Mouse (Mus musculus) midbrain, embryonic 13.5 days (tissue): ENCODE measurements at regions not wholly inside any gene's neighbourhood (a gene's known extent, or its start where the extent isn't known, plus 50 kb on each side); places are given as distances from the start of the nearest gene placed in this dataset.

ENCODE experiments used
- ATAC-seq: fragments of 200-750 bp; cut with Nextera tagmentation; 2 replicates; pipeline ENCODE4 v1.8.0; 2017; ENCODE audit warnings: mild to moderate bottlenecking, moderate TSS enrichment, moderate library complexity
- H3K27ac ChIP-seq: fragments of 300-500 bp; sonication (generic); 2 replicates; pipeline ENCODE4 v1.5.1; 2015; ENCODE audit warnings: inconsistent platforms, mild to moderate bottlenecking, moderate library complexity
- H3K27me3 ChIP-seq: fragments of 300-500 bp; sonication (generic); 2 replicates; pipeline ENCODE4 v1.6.1; 2015; ENCODE audit warnings: mild to moderate bottlenecking, inconsistent platforms
- H3K36me3 ChIP-seq: fragments of 300-500 bp; sonication (generic); 2 replicates; pipeline ENCODE4 v1.6.1; 2015; ENCODE audit warnings: mild to moderate bottlenecking, inconsistent platforms
- H3K4me1 ChIP-seq: fragments of 300-500 bp; sonication (generic); replicated peaks from 2 replicates; pipeline ENCODE4 v1.6.1; 2015; ENCODE audit warnings: inconsistent platforms
- H3K4me2 ChIP-seq: fragments of 300-500 bp; sonication (generic); replicated peaks from 2 replicates; pipeline ENCODE4 v1.6.1; 2015; ENCODE audit warnings: moderate library complexity, mild to moderate bottlenecking, inconsistent platforms
- H3K4me3 ChIP-seq: fragments of 300-500 bp; sonication (generic); replicated peaks from 2 replicates; pipeline ENCODE4 v1.5.1; 2015; ENCODE audit warnings: mild to moderate bottlenecking, inconsistent platforms
- H3K9ac ChIP-seq: fragments of 300-500 bp; sonication (generic); replicated peaks from 2 replicates; pipeline ENCODE4 v1.6.1; 2015; ENCODE audit warnings: mild to moderate bottlenecking, inconsistent platforms
- H3K9me3 ChIP-seq: fragments of 300-500 bp; sonication (generic); 2 replicates; pipeline ENCODE4 v1.6.1; 2016; ENCODE audit warnings: mild to moderate bottlenecking, inconsistent platforms
- WGBS: fragments of 180-500 bp; shearing (Covaris S2); methylation state at CpG from one replicate; pipeline ENCODE4 v1.1.7; 2015; 5-methylcytosine and 5-hydroxymethylcytosine counted together

GRCm38 (mm10) chr5:146684429-146684828, 99.4 kb upstream of the Gpr12 start:
- 0 out of 2 replicates have a peak, but pooled peaks have one; percentile 22 for ATAC-seq
- WGBS, result 63% methylated on average over 3 of the region's 3 CpGs
- H3K4me1 ChIP-seq, result peaks cover 9% of the 10 kb centered on the region

GRCm38 (mm10) chr5:146683554-146683953, 98.5 kb upstream of the Gpr12 start:
- no peaks in the 10 kb centered on the region for H3K36me3 ChIP-seq
- WGBS, result 61% methylated on average over 8 of the region's 8 CpGs
- peak; percentile 38; the same call in 1 of the 2 replicates for ATAC-seq
- H3K27me3 ChIP-seq, result peaks cover 58% of the 10 kb centered on the region
- H3K4me1 ChIP-seq, result peaks cover 13% of the 10 kb centered on the region
- H3K9me3 ChIP-seq, result no peaks in the 10 kb centered on the region
- H3K4me3 ChIP-seq, result no peak overlapping the region
- H3K27ac ChIP-seq, result no peak overlapping the region
- no peak overlapping the region for H3K9ac ChIP-seq
- no peak overlapping the region for H3K4me2 ChIP-seq

More at GRCm38 (mm10) chr5:146684429-146684828, 99.4 kb upstream of the Gpr12 start:
- no peak overlapping the region for H3K27ac ChIP-seq
- peaks cover 54% of the 10 kb centered on the region for H3K27me3 ChIP-seq
- H3K9me3 ChIP-seq, result no peaks in the 10 kb centered on the region
- no peak overlapping the region for H3K9ac ChIP-seq
- no peak overlapping the region for H3K4me2 ChIP-seq
- no peak overlapping the region for H3K4me3 ChIP-seq
- no peaks in the 10 kb centered on the region for H3K36me3 ChIP-seq

- no peak overlapping the region for H3K9ac ChIP-seq
- no peak overlapping the region for H3K27ac ChIP-seq
- WGBS, result 70% methylated on average over 5 of the region's 5 CpGs
- H3K36me3 ChIP-seq, result no peaks in the 10 kb centered on the region
- H3K27me3 ChIP-seq, result peaks cover 55% of the 10 kb centered on the region
- H3K4me3 ChIP-seq, result no peak overlapping the region
- no peak overlapping the region for H3K4me2 ChIP-seq
- H3K9me3 ChIP-seq, result no peaks in the 10 kb centered on the region
- H3K4me1 ChIP-seq, result peaks cover 17% of the 10 kb centered on the region
- no peak for ATAC-seq
Observed at GRCm38 (mm10) chr5:146682893-146683292, 97.9 kb upstream of the Gpr12 start.

GRCm38 (mm10) chr5:146681512-146681911, 96.5 kb upstream of the Gpr12 start:
- Histone ChIP-seq H3K27me3 (peaks cover 67% of the 10 kb centered on the region), H3K36me3 (no peaks in the 10 kb centered on the region), H3K27ac (no peak overlapping the region), H3K4me3 (no peak overlapping the region), H3K4me2 (no peak overlapping the region), H3K9me3 (no peaks in the 10 kb centered on the region), H3K9ac (no peak overlapping the region), H3K4me1 (peaks cover 20% of the 10 kb centered on the region)
- no peak for ATAC-seq
- 87% methylated on average over 9 of the region's 9 CpGs for WGBS

GRCm38 (mm10) chr5:146679198-146679681, 94.2 kb upstream of the Gpr12 start:
- no peak overlapping the region for H3K4me2 ChIP-seq
- no peaks in the 10 kb centered on the region for H3K9me3 ChIP-seq
- no peak overlapping the region for H3K9ac ChIP-seq
- H3K4me1 ChIP-seq, result peaks cover 17% of the 10 kb centered on the region
- H3K27ac ChIP-seq, result no peak overlapping the region
- ATAC-seq, result no peak
- 79% methylated on average over 6 of the region's 6 CpGs for WGBS
- H3K36me3 ChIP-seq, result no peaks in the 10 kb centered on the region
- H3K4me3 ChIP-seq, result no peak overlapping the region
- H3K27me3 ChIP-seq, result peaks cover 74% of the 10 kb centered on the region

- Histone ChIP-seq H3K4me2 (no peak overlapping the region), H3K27me3 (peaks cover 78% of the 10 kb centered on the region), H3K9ac (no peak overlapping the region), H3K36me3 (no peaks in the 10 kb centered on the region), H3K4me3 (no peak overlapping the region), H3K9me3 (no peaks in the 10 kb centered on the region), H3K27ac (no peak overlapping the region), H3K4me1 (peaks cover 16% of the 10 kb centered on the region)
- ATAC-seq, result no peak
- 70% methylated on average over 10 of the region's 10 CpGs for WGBS
Observed at GRCm38 (mm10) chr5:146678775-146679170, 93.7 kb upstream of the Gpr12 start.

- Histone ChIP-seq H3K9ac (no peak overlapping the region), H3K4me2 (no peak overlapping the region), H3K27ac (no peak overlapping the region), H3K9me3 (no peaks in the 10 kb centered on the region), H3K4me3 (no peak overlapping the region), H3K27me3 (peaks cover 74% of the 10 kb centered on the region), H3K36me3 (no peaks in the 10 kb centered on the region), H3K4me1 (peaks cover 10% of the 10 kb centered on the region)
- WGBS, result 16% methylated on average over 13 of the region's 13 CpGs
- peak; percentile 64; the same call in 1 of the 2 replicates for ATAC-seq
Observed at GRCm38 (mm10) chr5:146678049-146678774, 93.2 kb upstream of the Gpr12 start.

- H3K27me3 ChIP-seq, result peaks cover 67% of the 10 kb centered on the region
Observed at GRCm38 (mm10) chr5:146677151-146677515, 92.1 kb upstream of the Gpr12 start.

GRCm38 (mm10) chr5:146676470-146677150, 91.6 kb upstream of the Gpr12 start:
- Histone ChIP-seq H3K27me3 (peaks cover 62% of the 10 kb centered on the region), H3K36me3 (no peaks in the 10 kb centered on the region), H3K4me3 (no peak overlapping the region), H3K4me1 (peaks cover 10% of the 10 kb centered on the region), H3K27ac (no peak overlapping the region), H3K9ac (no peak overlapping the region), H3K4me2 (no peak overlapping the region), H3K9me3 (no peaks in the 10 kb centered on the region)
- ATAC-seq, result no peak
- 88% methylated on average over 12 of the region's 12 CpGs for WGBS

More at GRCm38 (mm10) chr5:146677151-146677515, 92.1 kb upstream of the Gpr12 start:
- peaks cover 10% of the 10 kb centered on the region for H3K4me1 ChIP-seq
- H3K9ac ChIP-seq, result no peak overlapping the region
- H3K36me3 ChIP-seq, result no peaks in the 10 kb centered on the region
- no peak overlapping the region for H3K4me3 ChIP-seq
- WGBS, result 62% methylated on average over 8 of the region's 8 CpGs
- H3K27ac ChIP-seq, result no peak overlapping the region
- no peaks in the 10 kb centered on the region for H3K9me3 ChIP-seq
- H3K4me2 ChIP-seq, result no peak overlapping the region
- ATAC-seq, result no peak

GRCm38 (mm10) chr5:146675887-146676277, 90.8 kb upstream of the Gpr12 start:
- ATAC-seq, result no peak
- no peak overlapping the region for H3K4me3 ChIP-seq
- H3K4me1 ChIP-seq, result peaks cover 10% of the 10 kb centered on the region
- no peak overlapping the region for H3K4me2 ChIP-seq
- H3K9ac ChIP-seq, result no peak overlapping the region
- peaks cover 55% of the 10 kb centered on the region for H3K27me3 ChIP-seq
- no peak overlapping the region for H3K27ac ChIP-seq
- H3K36me3 ChIP-seq, result no peaks in the 10 kb centered on the region
- H3K9me3 ChIP-seq, result no peaks in the 10 kb centered on the region
- 83% methylated on average over 4 of the region's 4 CpGs for WGBS

- no peak overlapping the region for H3K9ac ChIP-seq
- peak; percentile 44; the same call in 1 of the 2 replicates for ATAC-seq
- H3K27ac ChIP-seq, result no peak overlapping the region
- H3K27me3 ChIP-seq, result peaks cover 48% of the 10 kb centered on the region
- 22% methylated on average over 19 of the region's 19 CpGs for WGBS
- H3K4me3 ChIP-seq, result no peak overlapping the region
- H3K36me3 ChIP-seq, result no peaks in the 10 kb centered on the region
- no peak overlapping the region for H3K4me2 ChIP-seq
- peaks cover 10% of the 10 kb centered on the region for H3K4me1 ChIP-seq
- H3K9me3 ChIP-seq, result no peaks in the 10 kb centered on the region
Observed at GRCm38 (mm10) chr5:146675006-146675886, 90.2 kb upstream of the Gpr12 start.

- Histone ChIP-seq H3K27ac (no peak overlapping the region), H3K9me3 (no peaks in the 10 kb centered on the region), H3K4me3 (no peak overlapping the region), H3K4me2 (no peak overlapping the region), H3K4me1 (no peaks in the 10 kb centered on the region), H3K27me3 (no peaks in the 10 kb centered on the region), H3K9ac (no peak overlapping the region), H3K36me3 (no peaks in the 10 kb centered on the region)
- ATAC-seq, result no peak
- WGBS, result 81% methylated on average over 8 of the region's 8 CpGs
Observed at GRCm38 (mm10) chr5:146661751-146662150, 76.7 kb upstream of the Gpr12 start.
